Mouse (Mus musculus) cortical plate, adult 2 months (tissue): ENCODE measurements around the gene Chadl. TPM values are rescaled to one million over a fixed set of nuclear protein-coding genes. Genes with fewer than 3 reads are reported as not detected.

Source experiments
- H3K27ac ChIP-seq: fragments of 200-500 bp; 2 replicates; pipeline ENCODE4 v1.5.1; 2012; ENCODE audit warnings: low read length, control low read depth, inconsistent platforms; ENCODE audit not compliant: insufficient read depth
- H3K4me1 ChIP-seq: fragments of 200-500 bp; 2 replicates; pipeline ENCODE4 v1.6.1; 2011; ENCODE audit warnings: low read length; ENCODE audit not compliant: control insufficient read depth, insufficient read depth
- H3K4me3 ChIP-seq: fragments of 200-500 bp; 2 replicates; pipeline ENCODE4 v1.5.1; 2011; ENCODE audit warnings: mild to moderate bottlenecking, low read length, control low read depth; ENCODE audit not compliant: insufficient read depth
- CTCF ChIP-seq: fragments of 200-500 bp; IDR thresholded peaks from 2 replicates; pipeline ENCODE4 v1.5.1; 2011; ENCODE audit warnings: mild to moderate bottlenecking, control low read depth, low read length; ENCODE audit not compliant: insufficient read depth; ENCODE audit errors: extremely low read depth
- POLR2A ChIP-seq: fragments of 200-500 bp; IDR thresholded peaks from 2 replicates; pipeline ENCODE4 v1.6.1; 2011; ENCODE audit warnings: mild to moderate bottlenecking, low read length, control low read depth; ENCODE audit not compliant: insufficient read depth; ENCODE audit errors: extremely low read depth
- polyA plus RNA-seq: library from polyadenylated mRNA; depleted of rRNA; stranded (reverse); fragments of >200 nt; gene quantifications from 2 replicates; pipeline ENCODE4 v1.2.3, GENCODE M21; 2012

Chadl gene
- polyA plus RNA-seq, 1 experiment = 22.3 TPM

- H3K4me1 ChIP-seq = no peaks in the 10 kb centered on the region; the same call in 1 of the 2 replicates
- no peak overlapping the region for H3K4me3 ChIP-seq
- no peak overlapping the region for H3K27ac ChIP-seq
- TF ChIP-seq POLR2A (no peak), CTCF (no peak)
Measured at GRCm38 (mm10) chr15:81725965-81726364, 28.9 kb upstream of the Chadl start.

- TF ChIP-seq CTCF (no peak), POLR2A (no peak)
- Histone ChIP-seq H3K27ac (no peak overlapping the region), H3K4me1 (peaks cover 1% of the 10 kb centered on the region), H3K4me3 (no peak overlapping the region)
Measured at GRCm38 (mm10) chr15:81723653-81724052, 26.6 kb upstream of the Chadl start.

DNA sequence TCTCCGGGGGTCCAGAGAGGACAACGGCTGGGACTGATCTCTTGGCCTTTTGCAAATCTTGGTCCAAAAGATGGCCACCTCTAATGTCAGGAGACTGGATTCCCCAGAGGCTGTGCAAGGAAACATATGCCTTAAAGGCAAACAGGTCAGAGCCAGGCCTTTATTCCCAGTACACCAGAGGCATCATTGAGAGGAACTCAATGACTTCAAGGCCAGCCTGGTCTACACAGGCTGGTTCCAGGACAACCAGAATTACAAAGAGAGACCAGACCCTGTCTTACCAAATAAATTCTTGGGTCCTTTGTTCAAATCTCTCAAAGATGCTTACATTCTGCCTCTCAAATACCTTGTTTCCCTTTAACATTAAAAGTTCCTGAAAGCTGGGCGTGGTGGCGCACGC lies 25.3 kb upstream of the Chadl start:
- no peak overlapping the region for H3K27ac ChIP-seq
- H3K4me3 ChIP-seq = no peak overlapping the region
- peaks cover 2% of the 10 kb centered on the region for H3K4me1 ChIP-seq
- no peak for TF ChIP-seq POLR2A
- TF ChIP-seq CTCF = no peak

GRCm38 (mm10) chr15:81719139-81719531 lies 22.0 kb upstream of the Chadl start:
- Histone ChIP-seq H3K4me1 (peaks cover 5% of the 10 kb centered on the region), H3K4me3 (no peak overlapping the region), H3K27ac (peak overlapping the region; percentile 39)
- TF ChIP-seq POLR2A = no peak
- TF ChIP-seq CTCF = no peak

- TF ChIP-seq POLR2A (peak; percentile 74), CTCF (no peak)
- peak overlapping the region; percentile 39 for H3K27ac ChIP-seq
- H3K4me3 ChIP-seq = no peak overlapping the region
- peaks cover 6% of the 10 kb centered on the region for H3K4me1 ChIP-seq
Measured at GRCm38 (mm10) chr15:81718336-81719138, 21.4 kb upstream of the Chadl start.

DNA sequence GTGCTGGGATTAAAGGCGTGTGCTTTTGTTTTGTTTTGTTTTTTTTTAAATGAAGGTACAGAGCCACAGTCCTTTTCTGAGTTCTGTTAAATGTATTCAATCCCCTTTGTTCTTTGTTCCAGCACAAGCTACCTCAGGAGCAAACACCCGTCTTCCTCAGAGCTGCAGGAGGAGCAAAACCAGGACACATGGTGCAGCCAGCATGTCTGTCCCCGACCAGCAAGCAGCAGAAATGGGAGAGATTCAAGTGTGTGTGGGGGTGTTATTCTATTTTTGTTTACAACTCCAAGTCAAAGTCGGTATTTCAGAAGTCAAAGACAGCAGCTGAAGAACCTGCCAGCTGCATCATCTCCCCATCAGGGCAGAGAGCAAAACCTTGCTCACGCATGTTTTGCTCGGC lies 16.7 kb upstream of the Chadl start:
- peaks cover 5% of the 10 kb centered on the region for H3K4me1 ChIP-seq
- H3K4me3 ChIP-seq = no peak overlapping the region
- 0 out of 2 replicates have a peak, but pooled peaks have one; percentile 22 for TF ChIP-seq POLR2A
- no peak for TF ChIP-seq CTCF
- 0 out of 2 replicates have a peak overlapping the region, but pooled peaks have one; percentile 28 for H3K27ac ChIP-seq

- Histone ChIP-seq H3K27ac (no peak overlapping the region), H3K4me3 (no peak overlapping the region), H3K4me1 (peaks cover 4% of the 10 kb centered on the region)
- TF ChIP-seq CTCF (no peak), POLR2A (no peak)
Measured at GRCm38 (mm10) chr15:81710801-81711200, 13.7 kb upstream of the Chadl start.

- no peak for TF ChIP-seq CTCF
- TF ChIP-seq POLR2A = no peak
- H3K4me1 ChIP-seq = peaks cover 1% of the 10 kb centered on the region; the same call in 1 of the 2 replicates
- H3K4me3 ChIP-seq = no peak overlapping the region
- no peak overlapping the region for H3K27ac ChIP-seq
Measured at GRCm38 (mm10) chr15:81709686-81710085, 12.6 kb upstream of the Chadl start.

GRCm38 (mm10) chr15:81708991-81709390 lies 11.9 kb upstream of the Chadl start:
- Histone ChIP-seq H3K4me1 (no peaks in the 10 kb centered on the region; the same call in 1 of the 2 replicates), H3K4me3 (no peak overlapping the region), H3K27ac (no peak overlapping the region)
- TF ChIP-seq CTCF = no peak
- no peak for TF ChIP-seq POLR2A

DNA sequence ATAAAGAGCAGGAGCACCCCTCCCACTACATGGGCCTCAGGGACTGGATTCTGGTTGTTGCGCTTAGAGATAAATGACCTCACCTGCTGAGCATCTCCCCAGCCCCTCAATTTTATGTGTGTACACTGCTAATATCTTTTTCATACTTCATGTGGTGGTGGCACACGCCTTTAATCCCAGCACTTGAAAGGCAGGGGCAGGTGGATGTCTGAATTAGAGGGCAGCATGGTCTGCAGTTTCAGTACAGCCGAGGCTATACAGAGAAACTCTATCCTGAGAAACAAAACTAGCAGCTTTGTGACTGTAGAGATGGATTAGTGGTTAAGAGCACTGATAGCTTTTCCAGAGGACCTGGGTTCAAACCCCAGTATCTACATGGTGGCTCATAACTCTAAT lies 6.0 kb upstream of the Chadl start:
- TF ChIP-seq CTCF (no peak), POLR2A (no peak)
- no peak overlapping the region for H3K4me3 ChIP-seq
- no peaks in the 10 kb centered on the region for H3K4me1 ChIP-seq
- no peak overlapping the region for H3K27ac ChIP-seq
